Mouse (Mus musculus): Measurements from ENCODE around the gene Itgal. TPM values are rescaled to one million over a fixed set of nuclear protein-coding genes. Genes with fewer than 3 reads are reported as not detected.

The Itgal gene
- total and polyA plus RNA-seq, 3 experiments = 0.92 to 9.7 TPM; not detected in 1

GRCm38 (mm10) chr7:127335604-127336003 is 39.5 kb downstream of the Itgal start:
- Histone ChIP-seq H3K27me3 (ENCODE audit: control insufficient read depth in 1 of 2, insufficient read depth in 2 of 2, low read length in 2 of 2) (no peaks in the 10 kb centered on the region), H3K79me2 (ENCODE audit: control insufficient read depth, insufficient read depth, low read length, poor library complexity) (no peaks in the 10 kb centered on the region), H3K27ac (ENCODE audit: control insufficient read depth, low read depth, low read length) (no peak overlapping the region), H3K9ac (ENCODE audit: control insufficient read depth, low read depth, low read length, poor library complexity, severe bottlenecking) (no peak overlapping the region), H3K9me3 (replicated peaks; ENCODE audit: insufficient read depth, low read length) (no peaks in the 10 kb centered on the region), H3K4me3 (ENCODE audit: control insufficient read depth in 1 of 2, insufficient read depth in 1 of 2, low read depth in 2 of 2, low read length in 2 of 2) (no peak overlapping the region), H3K4me1 (ENCODE audit: control insufficient read depth in 1 of 2, insufficient read depth in 2 of 2, low read length in 2 of 2) (no peaks in the 10 kb centered on the region), H3K36me3 (ENCODE audit: control insufficient read depth in 1 of 2, insufficient read depth in 2 of 2, low read length in 2 of 2) (no peaks in the 10 kb centered on the region)
- TF ChIP-seq ZMIZ1 (IDR thresholded peaks at IDR 0.05; ENCODE audit: low read depth, low read length) (no peak), RAD21 (IDR thresholded peaks at IDR 0.05; ENCODE audit: low read depth, low read length) (no peak), ZNF384 (IDR thresholded peaks at IDR 0.05; ENCODE audit: low read depth, low read length) (no peak), HCFC1 (IDR thresholded peaks at IDR 0.05; ENCODE audit: low read depth, low read length) (no peak), NRF1 (IDR thresholded peaks at IDR 0.05; ENCODE audit: insufficient read depth, low read depth, low read length, poor library complexity, severe bottlenecking) (no peak), ETS1 (IDR thresholded peaks at IDR 0.05; ENCODE audit: low read depth, low read length) (no peak), ZKSCAN1 (IDR thresholded peaks at IDR 0.05; ENCODE audit: low read depth, low read length) (no peak), MYC (IDR thresholded peaks at IDR 0.05; ENCODE audit: low read depth, low read length) (no peak), MYB (IDR thresholded peaks at IDR 0.05; ENCODE audit: low read depth, low read length) (no peak), EP300 (IDR thresholded peaks at IDR 0.05; ENCODE audit: low read depth in 1 of 2, low read length in 2 of 2) (no peak), NELFE (IDR thresholded peaks at IDR 0.05; ENCODE audit: low read depth, low read length) (no peak), MAFK (IDR thresholded peaks at IDR 0.05; ENCODE audit: borderline replicate concordance, low read depth, low read length) (no peak), GABPA (IDR thresholded peaks at IDR 0.05; ENCODE audit: low read depth, low read length) (no peak), USF1 (IDR thresholded peaks at IDR 0.05; ENCODE audit: low read depth, low read length) (no peak), TCF12 (IDR thresholded peaks at IDR 0.05; ENCODE audit: low read depth, low read length) (no peak), JUND (IDR thresholded peaks at IDR 0.05; ENCODE audit: low read depth, low read length) (no peak), SMC3 (IDR thresholded peaks at IDR 0.05; ENCODE audit: low read depth, low read length) (no peak)
- DNase-seq (ENCODE audit: low read depth, low spot score) = no peak

GRCm38 (mm10) chr7:127337636-127338035 is 41.6 kb downstream of the Itgal start:
- Histone ChIP-seq H3K27ac (ENCODE audit: control insufficient read depth, low read depth, low read length) (no peak overlapping the region), H3K36me3 (ENCODE audit: control insufficient read depth in 1 of 2, insufficient read depth in 2 of 2, low read length in 2 of 2) (no peaks in the 10 kb centered on the region), H3K27me3 (ENCODE audit: control insufficient read depth in 1 of 2, insufficient read depth in 2 of 2, low read length in 2 of 2) (no peaks in the 10 kb centered on the region), H3K4me3 (ENCODE audit: control insufficient read depth in 1 of 2, insufficient read depth in 1 of 2, low read depth in 2 of 2, low read length in 2 of 2) (no peak overlapping the region), H3K9ac (ENCODE audit: control insufficient read depth, low read depth, low read length, poor library complexity, severe bottlenecking) (no peak overlapping the region), H3K79me2 (ENCODE audit: control insufficient read depth, insufficient read depth, low read length, poor library complexity) (no peaks in the 10 kb centered on the region), H3K4me1 (ENCODE audit: control insufficient read depth in 1 of 2, insufficient read depth in 2 of 2, low read length in 2 of 2) (peaks cover 0 to 3% of the 10 kb centered on the region in 2 experiments; a peak in 2 of 4 replicates), H3K9me3 (replicated peaks; ENCODE audit: insufficient read depth, low read length) (no peaks in the 10 kb centered on the region)
- TF ChIP-seq BHLHE40 (IDR thresholded peaks at IDR 0.05; ENCODE audit: borderline replicate concordance, low read depth, low read length) (no peak), TBP (IDR thresholded peaks at IDR 0.05; ENCODE audit: low read depth, low read length) (peak; percentile 74)
- peak; percentile 12 for DNase-seq (ENCODE audit: low read depth, low spot score)

Data from MEL (cell line).